Mouse (Mus musculus) heart, postnatal 0 days (tissue): ENCODE data around the gene Trappc6a.

Experiments
- CTCF ChIP-seq: IDR thresholded peaks from 2 replicates; pipeline ENCODE4 v1.5.1; 2016; ENCODE audit warnings: antibody characterized with exemption, control low read depth, low read depth
- EP300 ChIP-seq: IDR thresholded peaks from 2 replicates; pipeline ENCODE4 v1.6.1; 2016; ENCODE audit warnings: antibody characterized with exemption, low read depth

GRCm38 (mm10) chr7:19557982-19558900 is 50.0 kb downstream of the Trappc6a start:
- TF ChIP-seq CTCF: no peak
- no peak for TF ChIP-seq EP300
